Mouse (Mus musculus) urinary bladder, postnatal 36 days (tissue): ENCODE measurements around the gene Gm14444.
"Not testable (repeated sequence)": the region's sequence is repeated elsewhere in the genome, so short reads cannot be mapped to it uniquely, and the experiment has no call there.

ENCODE experiments used
- DNase-seq, 2 experiments: peaks; one replicate each; pipeline ENCODE4 v3.0.0; 2022; ENCODE audit warnings: low spot score in 2 of 2, mixed read lengths in 1 of 2

The Gm14444 gene

DNA sequence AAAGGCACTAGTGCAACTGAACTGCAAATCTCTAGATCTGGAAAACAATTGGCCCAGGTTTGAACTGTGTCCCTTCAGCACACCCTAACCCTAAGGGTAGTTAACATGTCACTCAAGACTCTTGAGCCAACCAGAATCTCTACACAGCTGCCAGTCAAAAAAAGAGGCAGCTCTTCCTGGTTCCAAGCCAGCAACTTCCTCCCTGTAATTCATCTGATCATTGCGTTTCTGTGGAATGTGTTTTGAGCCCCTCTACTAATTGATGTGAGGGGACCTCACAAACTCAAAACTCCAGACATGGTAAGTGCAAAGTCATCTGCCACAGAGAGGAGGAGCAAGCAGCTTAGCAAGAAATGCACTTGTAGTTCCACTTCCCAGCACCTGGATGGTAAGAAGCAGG, at the start of gene Gm14444:
Gene Gm14444 (plus strand): TSS at position 220 of the 400 bp plus-strand sequence.
- DNase-seq, result not testable (repeated sequence)

DNA sequence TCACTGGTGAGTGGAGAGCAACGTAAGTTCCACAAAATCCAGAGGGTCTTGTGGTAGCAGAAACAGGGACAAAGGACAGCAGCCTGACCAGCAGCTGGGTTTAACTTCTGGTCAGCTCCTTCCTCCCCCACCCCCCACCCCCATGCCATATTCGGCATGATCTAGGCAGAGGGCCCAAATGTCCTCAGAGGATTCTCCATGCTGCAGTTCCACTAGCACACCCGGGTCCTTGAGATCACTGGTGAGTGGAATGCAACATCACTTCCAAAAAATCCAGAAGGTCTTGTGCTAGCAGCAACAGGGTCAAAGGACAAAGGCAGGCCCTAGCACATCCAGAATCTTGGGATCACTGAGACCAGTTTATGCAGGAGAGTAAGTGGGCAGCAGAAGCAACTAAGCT, 44.6 kb upstream of the Gm14444 start:
- DNase-seq, result not testable (repeated sequence)

DNA sequence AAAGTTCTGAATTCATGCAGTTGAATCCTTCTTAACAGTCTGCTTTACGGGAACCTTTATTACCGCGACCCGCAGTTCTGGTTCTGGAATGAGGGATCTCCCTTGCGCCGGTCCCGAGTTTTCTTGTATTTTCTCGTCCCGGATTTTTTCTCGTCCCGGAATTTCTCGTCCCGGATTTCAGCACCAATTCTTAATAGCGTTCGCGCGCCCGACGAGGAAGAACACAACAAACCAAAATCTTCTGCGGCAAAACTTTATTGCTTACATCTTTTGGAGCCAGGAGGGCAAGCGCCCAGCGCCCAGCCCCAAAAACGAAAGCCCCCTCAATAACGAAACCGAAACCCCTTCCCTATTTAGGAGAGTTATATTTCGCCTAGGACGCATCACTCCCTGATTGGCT, 34.2 kb downstream of the Gm14444 start:
- DNase-seq, result not testable (repeated sequence)

DNA sequence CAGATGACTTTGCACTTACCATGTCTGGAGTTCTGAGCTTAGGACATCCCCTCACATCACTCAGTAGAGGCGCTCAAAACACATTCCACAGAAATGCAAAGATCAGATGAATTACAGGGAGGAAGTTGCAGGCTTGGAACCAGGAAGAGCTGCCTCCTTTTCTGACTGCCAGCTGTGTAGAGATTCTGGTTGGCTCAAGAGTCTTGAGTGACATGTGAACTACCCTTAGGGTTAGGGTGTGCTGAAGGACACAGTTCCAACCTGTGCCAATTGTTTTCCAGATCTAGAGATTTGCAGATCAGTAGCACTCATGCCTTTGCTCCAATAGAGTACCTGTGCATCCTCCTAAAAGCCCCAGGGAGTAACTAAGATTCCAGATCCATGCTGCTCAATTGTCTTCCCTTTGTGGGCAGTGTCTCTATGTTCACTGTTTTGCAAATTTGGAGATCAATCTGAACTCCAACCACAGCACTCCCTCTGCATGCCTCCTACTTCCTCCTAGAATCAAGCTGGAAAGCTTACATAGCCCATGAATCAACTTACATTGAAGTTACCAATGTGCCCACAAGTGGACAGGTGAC, 57.7 kb downstream of the Gm14444 start, which contains the start of gene Gm14393:
Gene Gm14393 (minus strand): TSS at position 101 of the 581 bp plus-strand sequence.
- DNase-seq, result not testable (repeated sequence)
